Mouse (Mus musculus) brain, embryonic 18.5 days (tissue): Measurements from ENCODE around the gene Arhgef26.
A peak's percentile ranks its signal among the peaks of the same experiment; 100 is the strongest.

Source experiments
- DNase-seq: peaks from one replicate; pipeline ENCODE4 v3.0.0-alpha.2; 2012; ENCODE audit warnings: low read depth, low spot score

Gene Arhgef26

GRCm38 (mm10) chr3:62382853-62383252, 44.7 kb downstream of the Arhgef26 start:
- no peak for DNase-seq

- DNase-seq = no peak
Observed at GRCm38 (mm10) chr3:62392636-62393035, 54.5 kb downstream of the Arhgef26 start.

- DNase-seq = no peak
Observed at GRCm38 (mm10) chr3:62394284-62394683, 56.1 kb downstream of the Arhgef26 start.

- no peak for DNase-seq
Observed at GRCm38 (mm10) chr3:62395368-62395767, 57.2 kb downstream of the Arhgef26 start.

- no peak for DNase-seq
Observed at GRCm38 (mm10) chr3:62396109-62396508, 58.0 kb downstream of the Arhgef26 start.

GRCm38 (mm10) chr3:62398094-62398493, 60.0 kb downstream of the Arhgef26 start:
- DNase-seq = no peak

- no peak for DNase-seq
Observed at GRCm38 (mm10) chr3:62399826-62400746, 61.9 kb downstream of the Arhgef26 start.

GRCm38 (mm10) chr3:62402466-62402865, 64.3 kb downstream of the Arhgef26 start:
- no peak for DNase-seq

GRCm38 (mm10) chr3:62404477-62405246, 66.5 kb downstream of the Arhgef26 start:
- no peak for DNase-seq

- no peak for DNase-seq
Observed at GRCm38 (mm10) chr3:62409555-62410182, 71.5 kb downstream of the Arhgef26 start.

GRCm38 (mm10) chr3:62410491-62410890, 72.3 kb downstream of the Arhgef26 start:
- DNase-seq = no peak

GRCm38 (mm10) chr3:62412704-62413103, 74.6 kb downstream of the Arhgef26 start:
- DNase-seq = peak; percentile 12

GRCm38 (mm10) chr3:62414926-62415325, 76.8 kb downstream of the Arhgef26 start:
- no peak for DNase-seq

- no peak for DNase-seq
Observed at GRCm38 (mm10) chr3:62417458-62417857, 79.3 kb downstream of the Arhgef26 start.

GRCm38 (mm10) chr3:62418387-62419138, 80.4 kb downstream of the Arhgef26 start:
- no peak for DNase-seq

GRCm38 (mm10) chr3:62433675-62434074, 95.5 kb downstream of the Arhgef26 start:
- DNase-seq = no peak

GRCm38 (mm10) chr3:62435923-62436322, 97.8 kb downstream of the Arhgef26 start:
- no peak for DNase-seq

GRCm38 (mm10) chr3:62440431-62440969, 102.4 kb downstream of the Arhgef26 start:
- DNase-seq = no peak

- DNase-seq = no peak
Observed at GRCm38 (mm10) chr3:62443582-62444194, 105.5 kb downstream of the Arhgef26 start.

GRCm38 (mm10) chr3:62446271-62446670, 108.1 kb downstream of the Arhgef26 start:
- no peak for DNase-seq

- no peak for DNase-seq
Observed at GRCm38 (mm10) chr3:62447151-62447550, 109.0 kb downstream of the Arhgef26 start.
